Comparison of ENCODE assay signal across 20 mouse cellular contexts in genomic region chr9:25578674-25579596, GRCm38 (mm10).
A peak's percentile ranks its signal among the peaks of the same experiment; 100 is the strongest.
DNase-seq lines count a peak whose midpoint lies in the region; ATAC-seq and TF ChIP-seq lines count a peak whose summit lies in the region.
"Had no signal": no experiment of that assay in that cellular context is flagged by ENCODE, and none has a peak within 500 bp of the region (broad histone marks: within the 10 kb centered on the region; RNA-seq: fewer than 3 reads in every experiment).

No protein-coding gene starts in this region.

- no peak overlapping the region for H3K9ac ChIP-seq in lung, embryonic 16.5 days (ENCODE audit: low read length)
- no peak overlapping the region for H3K9ac ChIP-seq in intestine, postnatal 0 days (ENCODE audit: low read depth, low read length)
- no peak overlapping the region for H3K9ac ChIP-seq in liver, embryonic 15.5 days
- no peak overlapping the region for H3K9ac ChIP-seq in stomach, embryonic 16.5 days (ENCODE audit: low read length)
- H3K9ac ChIP-seq: embryonic facial prominence, embryonic 15.5 days; heart, embryonic 13.5 days; kidney, embryonic 15.5 days had no signal

- H3K4me3 ChIP-seq in lung, embryonic 16.5 days (ENCODE audit: low read length) = no peak overlapping the region
- no peak overlapping the region for H3K4me3 ChIP-seq in intestine, postnatal 0 days (ENCODE audit: low read depth, low read length)
- H3K4me3 ChIP-seq in liver, embryonic 15.5 days (replicated peaks) = no peak overlapping the region
- no peak overlapping the region for H3K4me3 ChIP-seq in stomach, embryonic 16.5 days (replicated peaks; ENCODE audit: low read length)
- H3K4me3 ChIP-seq: embryonic facial prominence, embryonic 15.5 days; heart, embryonic 13.5 days; kidney, embryonic 15.5 days had no signal

- H3K9me3 ChIP-seq in lung, embryonic 16.5 days (ENCODE audit: control insufficient read depth, low read length) = no peaks in the 10 kb centered on the region
- no peaks in the 10 kb centered on the region for H3K9me3 ChIP-seq in intestine, postnatal 0 days (ENCODE audit: control insufficient read depth)
- H3K9me3 ChIP-seq in liver, embryonic 15.5 days (replicated peaks) = no peaks in the 10 kb centered on the region
- no peaks in the 10 kb centered on the region for H3K9me3 ChIP-seq in stomach, embryonic 16.5 days (replicated peaks; ENCODE audit: control insufficient read depth, low read length)
- H3K9me3 ChIP-seq: embryonic facial prominence, embryonic 15.5 days; G1E; heart, embryonic 13.5 days; kidney, embryonic 15.5 days had no signal

- intact Hi-C loops in left cerebral cortex, postnatal 36 days (cut with DNase I) = no loop called here

- TF ChIP-seq CTCF in intestine, postnatal 0 days (IDR thresholded peaks at IDR 0.05; ENCODE audit: low read depth) = no peak

- ATAC-seq in lung, embryonic 16.5 days (ENCODE audit: low read depth) = peak; percentile 52
- ATAC-seq in intestine, postnatal 0 days = peak; percentile 79
- peak; percentile 60 for ATAC-seq in liver, embryonic 15.5 days (ENCODE audit: insufficient read depth)
- ATAC-seq in stomach, embryonic 16.5 days (ENCODE audit: insufficient read depth, low FRiP score) = peak; percentile 74
- ATAC-seq: CD4-positive, CD25-positive, alpha-beta regulatory T cell, adult 4 months; hindbrain, postnatal 0 days; midbrain, embryonic 16.5 days had no signal

- WGBS in lung, embryonic 16.5 days = 43% methylated on average over 7 of the region's 7 CpGs
- WGBS in intestine, postnatal 0 days = 39% methylated on average over 7 of the region's 7 CpGs
- 45% methylated on average over 7 of the region's 7 CpGs for WGBS in liver, embryonic 15.5 days (ENCODE audit: insufficient replicate concordance)
- WGBS in stomach, embryonic 16.5 days = 52% methylated on average over 7 of the region's 7 CpGs

- H3K27me3 ChIP-seq in lung, embryonic 16.5 days (ENCODE audit: control insufficient read depth, insufficient read depth, low read depth, low read length) = no peaks in the 10 kb centered on the region
- H3K27me3 ChIP-seq in intestine, postnatal 0 days (replicated peaks; ENCODE audit: control insufficient read depth, insufficient read depth, low read length) = no peaks in the 10 kb centered on the region
- H3K27me3 ChIP-seq in liver, embryonic 15.5 days = no peaks in the 10 kb centered on the region
- H3K27me3 ChIP-seq in stomach, embryonic 16.5 days (ENCODE audit: control insufficient read depth, insufficient read depth, low read length) = no peaks in the 10 kb centered on the region
- H3K27me3 ChIP-seq: embryonic facial prominence, embryonic 15.5 days; heart, embryonic 13.5 days; kidney, embryonic 15.5 days had no signal

- no peak for DNase-seq in lung, postnatal 14 days
- DNase-seq in cerebellum, adult 11-12 months = no peak
- DNase-seq in left cerebral cortex, postnatal 36 days (ENCODE audit: low spot score in 2 of 2) = no peak
- DNase-seq: cerebellum, postnatal 14 days; embryo, embryonic 11 days; gastrocnemius, postnatal 36 days; heart, postnatal 4 days; right cerebral cortex, adult 18-20 months; thymus, postnatal 36 days had no signal

- no peak overlapping the region for H3K27ac ChIP-seq in lung, embryonic 16.5 days (ENCODE audit: low read length)
- H3K27ac ChIP-seq in intestine, postnatal 0 days (ENCODE audit: low read depth, low read length) = no peak overlapping the region
- H3K27ac ChIP-seq in liver, embryonic 15.5 days (replicated peaks) = peak overlapping the region; percentile 53
- H3K27ac ChIP-seq in stomach, embryonic 16.5 days (ENCODE audit: low read length) = peak overlapping the region; percentile 19
- H3K27ac ChIP-seq: embryonic facial prominence, embryonic 15.5 days; heart, embryonic 13.5 days; hindbrain, postnatal 0 days; kidney, embryonic 15.5 days had no signal

- no peak overlapping the region for H3K4me2 ChIP-seq in lung, embryonic 16.5 days (ENCODE audit: low read depth, low read length)
- no peak overlapping the region for H3K4me2 ChIP-seq in intestine, postnatal 0 days (replicated peaks; ENCODE audit: low read depth)
- H3K4me2 ChIP-seq in liver, embryonic 15.5 days = no peak overlapping the region
- no peak overlapping the region for H3K4me2 ChIP-seq in stomach, embryonic 16.5 days (ENCODE audit: low read depth, low read length)
- H3K4me2 ChIP-seq: embryonic facial prominence, embryonic 15.5 days; heart, embryonic 13.5 days; kidney, embryonic 15.5 days had no signal

- H3K36me3 ChIP-seq in lung, embryonic 16.5 days (ENCODE audit: control insufficient read depth, insufficient read depth, low read length) = no peaks in the 10 kb centered on the region
- H3K36me3 ChIP-seq in intestine, postnatal 0 days (ENCODE audit: control insufficient read depth, insufficient read depth) = no peaks in the 10 kb centered on the region
- H3K36me3 ChIP-seq in liver, embryonic 15.5 days (replicated peaks) = no peaks in the 10 kb centered on the region
- no peaks in the 10 kb centered on the region for H3K36me3 ChIP-seq in stomach, embryonic 16.5 days (ENCODE audit: control insufficient read depth, insufficient read depth, low read length)
- H3K36me3 ChIP-seq: embryonic facial prominence, embryonic 15.5 days; G1E; heart, embryonic 13.5 days; kidney, embryonic 15.5 days had no signal

- peaks cover 3% of the 10 kb centered on the region; the same call in 1 of the 2 replicates for H3K4me1 ChIP-seq in lung, embryonic 16.5 days (replicated peaks; ENCODE audit: control insufficient read depth, insufficient read depth, low read length)
- H3K4me1 ChIP-seq in intestine, postnatal 0 days (replicated peaks; ENCODE audit: control insufficient read depth, insufficient read depth, low read length) = no peaks in the 10 kb centered on the region
- H3K4me1 ChIP-seq in liver, embryonic 15.5 days (replicated peaks) = peaks cover 7% of the 10 kb centered on the region; the same call in 1 of the 2 replicates
- H3K4me1 ChIP-seq in stomach, embryonic 16.5 days (ENCODE audit: control insufficient read depth, insufficient read depth, low read length) = no peaks in the 10 kb centered on the region
- H3K4me1 ChIP-seq: embryonic facial prominence, embryonic 15.5 days; kidney, embryonic 15.5 days had no signal

Comparison
In these comparisons a context has a peak if more than half of its experiments do, and no peak if none do; other contexts are left out.
1. H3K27ac ChIP-seq: peak in liver, embryonic 15.5 days (single experiment) and stomach, embryonic 16.5 days (single experiment); none in lung, embryonic 16.5 days (single experiment) and intestine, postnatal 0 days (single experiment).
2. Peak in every context shown above with its lines, with median percentiles within 50 percentile points of each other: ATAC-seq.